Mouse (Mus musculus): ENCODE data around the gene Ggta1. TPM values are rescaled to one million over a fixed set of nuclear protein-coding genes. Genes with fewer than 3 reads are reported as not detected.

The Ggta1 gene
- polyA plus RNA-seq, 1 experiment from 2014 or later, result 4.9 TPM

DNA sequence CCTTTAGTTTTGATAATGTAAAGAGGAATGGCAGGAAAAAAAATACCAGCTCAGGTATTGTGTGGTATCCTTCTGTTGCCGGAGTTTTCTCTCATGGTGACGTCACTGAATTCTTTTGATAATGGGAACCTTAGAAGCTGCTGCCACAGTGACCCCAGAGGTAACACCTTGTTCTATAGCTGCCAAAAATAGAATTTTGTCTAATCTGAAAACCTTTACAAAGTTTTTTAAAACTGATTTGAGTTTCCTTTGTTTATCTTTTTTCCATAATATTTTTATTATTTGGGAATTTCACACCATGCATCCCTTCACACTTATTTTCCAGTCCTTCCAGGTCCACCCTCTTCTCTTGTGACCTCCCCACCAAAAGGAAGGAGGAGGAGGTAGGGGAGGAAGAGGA lies 95.4 kb downstream of the Ggta1 start, which contains the start of gene 4930568D16Rik:
Gene 4930568D16Rik, minus strand, starts transcription at position 101 of the 400 bp plus-strand sequence.
- ATAC-seq (ENCODE audit: low FRiP score), result no peak

More for the DNA sequence above, 95.4 kb downstream of the Ggta1 start, which contains the start of gene 4930568D16Rik:
- Histone ChIP-seq H3K4me2 (no peak within 1 kb of the TSS), H3K27me3 (no peaks in the 10 kb centered on the region), H3K4me3 (replicated peaks) (no peak within 1 kb of the TSS), H3K9ac (no peak within 1 kb of the TSS), H3K36me3 (replicated peaks) (no peaks in the 10 kb centered on the region), H3K9me3 (no peaks in the 10 kb centered on the region), H3K4me1 (no peaks in the 10 kb centered on the region), H3K27ac (no peak within 1 kb of the TSS)
- WGBS, result 73% methylated on average over 2 of the region's 2 CpGs

Other genes with a start within 250 kb of the Ggta1 start
- gene Gsn, start 206.9 kb downstream of the Ggta1 start, polyA plus RNA-seq (2016; fragmentation: Nextera tagmentation; extraction: Ambion mirVana), result 27.2 and 32.7 TPM in 2 replicates
- gene Stom, start 126.3 kb downstream of the Ggta1 start, polyA plus RNA-seq (2016; fragmentation: Nextera tagmentation; extraction: Ambion mirVana), result 11.0 TPM in 2 replicates
- not detected in 2 replicates for gene 4930568D16Rik, start 95.5 kb downstream of the Ggta1 start, polyA plus RNA-seq (2016; fragmentation: Nextera tagmentation; extraction: Ambion mirVana)
- gene 4930402F06Rik, start 66.1 kb downstream of the Ggta1 start, polyA plus RNA-seq (2016; fragmentation: Nextera tagmentation; extraction: Ambion mirVana), result not detected in 2 replicates
- 36.8 and 56.9 TPM in 2 replicates for gene Dab2ip, start 95.0 kb upstream of the Ggta1 start, polyA plus RNA-seq (2016; fragmentation: Nextera tagmentation; extraction: Ambion mirVana)

All from forebrain, embryonic 12.5 days (tissue).